Mouse (Mus musculus): ENCODE results near the gene Sacm1l. TPM values are rescaled to one million over a fixed set of nuclear protein-coding genes. Genes with fewer than 3 reads are reported as not detected.

The Sacm1l gene
- total RNA-seq (2023) = 10 to 100 TPM; 21.0 to 21.2 TPM

GRCm38 (mm10) chr9:123529392-123530157 is at the start of gene Sacm1l:
Gene Sacm1l (plus strand): TSS chr9:123529759.

GRCm38 (mm10) chr9:123632281-123632680 is 102.7 kb downstream of the Sacm1l start, which contains the start of gene Slc6a20b:
Gene Slc6a20b (minus strand): TSS chr9:123632565.

Other genes starting within 250 kb of the Sacm1l start
- 100 to 1,000 TPM; 274 to 275 TPM for gene Lars2, start 162.8 kb upstream of the Sacm1l start, total RNA-seq (2023)
- gene Limd1, start 51.1 kb upstream of the Sacm1l start, total RNA-seq (2023) = 10 to 100 TPM; 30.8 to 39.4 TPM
- gene Slc6a20b, start 102.8 kb downstream of the Sacm1l start, total RNA-seq (2023) = under 1 TPM in 1 of 2 experiments, not detected in 1; 0.11 TPM
- under 1 TPM; 0.36 to 0.40 TPM for gene Ccr9, start 148.7 kb downstream of the Sacm1l start, total RNA-seq (2023)
- 1 to 10 TPM in 1 of 2 experiments, under 1 TPM in 1; 0.44 to 3.1 TPM for gene Slc6a20a, start 149.1 kb downstream of the Sacm1l start, total RNA-seq (2023)
- gene Lztfl1, start 187.9 kb downstream of the Sacm1l start, total RNA-seq (2023) = 10 to 100 TPM; 23.7 to 27.7 TPM